Mouse (Mus musculus): Measurements from ENCODE around the gene Pom121l2.
A peak's percentile ranks its signal among the peaks of the same experiment; 100 is the strongest.

Pom121l2 gene

GRCm38 (mm10) chr13:22019934-22020835 lies 39.2 kb downstream of the Pom121l2 start:
- DNase-seq (ENCODE audit: low read depth, low spot score): no peak

- DNase-seq (ENCODE audit: low read depth, low spot score): peak; percentile 75
Measured at GRCm38 (mm10) chr13:22020901-22021339, 39.9 kb downstream of the Pom121l2 start.

- no peak for DNase-seq (ENCODE audit: low read depth, low spot score)
Measured at GRCm38 (mm10) chr13:22021581-22021980, 40.6 kb downstream of the Pom121l2 start.

- peak; percentile 95 for DNase-seq (ENCODE audit: low read depth, low spot score)
Measured at GRCm38 (mm10) chr13:22022241-22022640, 41.2 kb downstream of the Pom121l2 start.

- DNase-seq (ENCODE audit: low read depth, low spot score): peak; percentile 78
Measured at GRCm38 (mm10) chr13:22026058-22027031, 45.4 kb downstream of the Pom121l2 start.

- DNase-seq (ENCODE audit: low read depth, low spot score): peak; percentile 95
Measured at GRCm38 (mm10) chr13:22028673-22029460, 47.9 kb downstream of the Pom121l2 start.

- peak; percentile 86 for DNase-seq (ENCODE audit: low read depth, low spot score)
Measured at GRCm38 (mm10) chr13:22029928-22030327, 48.9 kb downstream of the Pom121l2 start.

- no peak for DNase-seq (ENCODE audit: low read depth, low spot score)
Measured at GRCm38 (mm10) chr13:22030493-22030892, 49.5 kb downstream of the Pom121l2 start.

- peak; percentile 27 for DNase-seq (ENCODE audit: low read depth, low spot score)
Measured at GRCm38 (mm10) chr13:22033741-22034442, 52.9 kb downstream of the Pom121l2 start.

GRCm38 (mm10) chr13:22034443-22035266 lies 53.7 kb downstream of the Pom121l2 start:
- DNase-seq (ENCODE audit: low read depth, low spot score): peak; percentile 65

- peak; percentile 99 for DNase-seq (ENCODE audit: low read depth, low spot score)
Measured at GRCm38 (mm10) chr13:22035267-22036148, 54.5 kb downstream of the Pom121l2 start, which contains the start of the genes Hist1h2ah and Hist1h2bk. Hist1h2ah (minus strand) TSS chr13:22035568. Hist1h2bk (plus strand) TSS chr13:22035870.

GRCm38 (mm10) chr13:22036149-22036956 lies 55.4 kb downstream of the Pom121l2 start:
- peak; percentile 82 for DNase-seq (ENCODE audit: low read depth, low spot score)

GRCm38 (mm10) chr13:22036986-22037385 lies 56.0 kb downstream of the Pom121l2 start:
- no peak for DNase-seq (ENCODE audit: low read depth, low spot score)

- DNase-seq (ENCODE audit: low read depth, low spot score): no peak
Measured at GRCm38 (mm10) chr13:22037415-22037814, 56.4 kb downstream of the Pom121l2 start.
